Mouse (Mus musculus): ENCODE data around the gene Mylk3. TPM values are rescaled to one million over a fixed set of nuclear protein-coding genes. Genes with fewer than 3 reads are reported as not detected.
A peak's percentile ranks its signal among the peaks of the same experiment; 100 is the strongest.

Mylk3 gene
- total RNA-seq, 1 experiment from 2014 or later, result 3.8 TPM

- peak in 1 of 2 experiments; percentile 9; a peak in 1 of 4 replicates for ATAC-seq (replicated peaks in 1 of 2; ENCODE audit: insufficient read depth in 1 of 2, low FRiP score in 2 of 2, low TSS enrichment in 1 of 2, low read depth in 1 of 2, poor library complexity in 2 of 2, severe bottlenecking in 2 of 2)
Observed at GRCm38 (mm10) chr8:85395681-85396431, 9.7 kb upstream of the Mylk3 start.

DNA sequence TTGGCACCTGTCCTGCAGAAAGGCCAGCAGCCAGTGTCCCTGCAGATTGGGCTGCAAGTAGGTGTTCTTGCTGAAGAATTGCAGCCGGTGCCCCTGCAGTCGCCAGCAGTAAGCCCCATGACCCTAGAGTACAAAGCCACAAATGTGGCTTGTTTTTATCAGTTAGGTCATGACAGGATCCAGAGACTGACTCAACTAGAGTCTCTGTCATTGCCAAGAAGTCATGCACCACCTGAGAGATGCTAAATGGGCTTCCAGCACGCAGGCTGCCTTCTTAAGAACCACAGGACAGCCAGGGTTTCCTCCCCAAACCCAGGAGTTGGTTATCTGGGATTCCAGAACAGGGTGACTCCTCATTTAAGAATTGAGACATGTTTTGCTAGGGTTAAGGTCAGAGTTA lies 8.9 kb upstream of the Mylk3 start:
- ATAC-seq (replicated peaks in 1 of 2; ENCODE audit: insufficient read depth in 1 of 2, low FRiP score in 2 of 2, low TSS enrichment in 1 of 2, low read depth in 1 of 2, poor library complexity in 2 of 2, severe bottlenecking in 2 of 2), result no peak

- no peak for ATAC-seq (replicated peaks in 1 of 2; ENCODE audit: insufficient read depth in 1 of 2, low FRiP score in 2 of 2, low TSS enrichment in 1 of 2, low read depth in 1 of 2, poor library complexity in 2 of 2, severe bottlenecking in 2 of 2)
Observed at GRCm38 (mm10) chr8:85393199-85393598, 7.1 kb upstream of the Mylk3 start.

DNA sequence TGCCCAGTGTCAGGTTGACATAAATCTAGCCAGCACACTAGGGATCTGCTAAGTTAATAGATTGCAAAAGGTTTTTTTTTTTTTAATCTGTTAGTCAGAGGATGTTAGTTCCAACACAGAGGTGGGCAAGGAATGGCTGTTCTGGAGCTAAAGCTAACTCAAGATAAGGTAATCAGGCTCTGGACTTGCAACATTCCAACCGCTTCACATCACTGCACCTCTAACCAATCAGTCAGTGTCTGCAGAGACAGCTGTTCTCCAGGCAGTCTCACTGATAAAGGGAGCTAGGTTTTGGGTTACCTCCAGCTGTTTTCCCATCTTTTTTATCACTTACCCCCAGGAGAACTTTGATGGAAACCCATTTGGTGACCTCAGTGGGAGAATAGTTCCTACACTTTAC lies 5.3 kb upstream of the Mylk3 start:
- ATAC-seq (replicated peaks in 1 of 2; ENCODE audit: insufficient read depth in 1 of 2, low FRiP score in 2 of 2, low TSS enrichment in 1 of 2, low read depth in 1 of 2, poor library complexity in 2 of 2, severe bottlenecking in 2 of 2), result no peak

GRCm38 (mm10) chr8:85381926-85382325 lies 4.2 kb downstream of the Mylk3 start:
- ATAC-seq (replicated peaks in 1 of 2; ENCODE audit: insufficient read depth in 1 of 2, low FRiP score in 2 of 2, low TSS enrichment in 1 of 2, low read depth in 1 of 2, poor library complexity in 2 of 2, severe bottlenecking in 2 of 2), result no peak

GRCm38 (mm10) chr8:85380824-85381209 lies 5.3 kb downstream of the Mylk3 start:
- peak; percentile 51 to 67 for ATAC-seq (replicated peaks in 1 of 2; ENCODE audit: insufficient read depth in 1 of 2, low FRiP score in 2 of 2, low TSS enrichment in 1 of 2, low read depth in 1 of 2, poor library complexity in 2 of 2, severe bottlenecking in 2 of 2)

DNA sequence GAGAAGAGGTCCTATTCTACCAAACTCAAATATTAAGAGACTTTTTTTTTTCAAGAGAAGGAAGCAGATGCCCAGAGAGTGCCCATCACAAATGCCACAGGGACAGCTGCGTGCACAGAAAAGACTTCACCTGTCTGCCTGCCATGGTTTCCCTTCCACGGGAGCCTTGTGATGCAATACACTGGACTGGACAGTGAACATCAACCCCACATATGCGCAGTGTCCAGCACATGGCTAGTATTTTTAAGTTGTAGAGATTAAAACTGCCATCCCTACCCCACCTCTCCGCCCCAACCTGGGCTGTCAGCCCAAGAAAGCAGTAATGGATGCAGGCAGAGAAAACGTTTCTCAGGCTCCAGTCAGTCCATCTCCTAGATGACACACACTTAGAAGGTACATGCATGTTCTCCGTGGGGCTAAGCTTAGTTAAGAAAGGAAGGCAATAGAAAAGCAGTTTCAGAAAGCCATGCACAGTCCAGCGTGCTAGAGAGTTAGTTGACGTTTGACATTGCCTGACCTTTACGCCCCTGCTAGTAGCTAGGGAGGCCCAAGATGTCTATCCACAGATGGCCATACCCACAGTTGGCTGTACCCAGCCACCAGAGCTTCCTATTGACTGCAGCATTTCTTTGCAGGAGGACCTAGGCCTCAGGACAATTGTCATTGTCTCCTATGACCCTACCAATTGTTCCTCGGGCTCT lies 5.9 kb downstream of the Mylk3 start:
- ATAC-seq (replicated peaks in 1 of 2; ENCODE audit: insufficient read depth in 1 of 2, low FRiP score in 2 of 2, low TSS enrichment in 1 of 2, low read depth in 1 of 2, poor library complexity in 2 of 2, severe bottlenecking in 2 of 2), result no peak

- ATAC-seq (replicated peaks in 1 of 2; ENCODE audit: insufficient read depth in 1 of 2, low FRiP score in 2 of 2, low TSS enrichment in 1 of 2, low read depth in 1 of 2, poor library complexity in 2 of 2, severe bottlenecking in 2 of 2), result peak; percentile 79 to 80
Observed at GRCm38 (mm10) chr8:85379142-85379781, 6.9 kb downstream of the Mylk3 start.

- ATAC-seq (replicated peaks in 1 of 2; ENCODE audit: insufficient read depth in 1 of 2, low FRiP score in 2 of 2, low TSS enrichment in 1 of 2, low read depth in 1 of 2, poor library complexity in 2 of 2, severe bottlenecking in 2 of 2), result no peak
Observed at GRCm38 (mm10) chr8:85376516-85376915, 9.6 kb downstream of the Mylk3 start.

DNA sequence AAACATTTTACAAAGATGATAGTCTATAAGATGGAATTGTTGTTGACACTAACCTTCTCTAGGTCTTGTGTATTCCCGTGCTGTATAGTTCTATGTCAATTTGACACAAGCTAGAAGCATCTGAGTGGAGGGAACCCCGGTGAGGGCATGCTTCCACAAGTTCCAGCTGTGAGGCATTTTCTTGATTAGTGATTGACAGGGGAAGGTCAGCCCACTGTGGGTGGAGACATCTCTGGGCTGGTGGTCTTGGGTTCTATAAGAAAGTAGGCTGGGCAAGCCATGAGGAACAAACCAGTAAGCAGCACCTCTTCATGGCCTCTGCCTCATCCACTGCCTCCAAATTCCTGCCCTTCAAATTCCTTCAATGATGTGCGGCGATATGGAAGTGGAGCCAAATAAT lies 11.9 kb downstream of the Mylk3 start:
- ATAC-seq (replicated peaks in 1 of 2; ENCODE audit: insufficient read depth in 1 of 2, low FRiP score in 2 of 2, low TSS enrichment in 1 of 2, low read depth in 1 of 2, poor library complexity in 2 of 2, severe bottlenecking in 2 of 2), result no peak

GRCm38 (mm10) chr8:85373435-85374039 lies 12.6 kb downstream of the Mylk3 start:
- ATAC-seq (replicated peaks in 1 of 2; ENCODE audit: insufficient read depth in 1 of 2, low FRiP score in 2 of 2, low TSS enrichment in 1 of 2, low read depth in 1 of 2, poor library complexity in 2 of 2, severe bottlenecking in 2 of 2), result no peak

- no peak for ATAC-seq (replicated peaks in 1 of 2; ENCODE audit: insufficient read depth in 1 of 2, low FRiP score in 2 of 2, low TSS enrichment in 1 of 2, low read depth in 1 of 2, poor library complexity in 2 of 2, severe bottlenecking in 2 of 2)
Observed at GRCm38 (mm10) chr8:85372465-85372839, 13.7 kb downstream of the Mylk3 start.

DNA sequence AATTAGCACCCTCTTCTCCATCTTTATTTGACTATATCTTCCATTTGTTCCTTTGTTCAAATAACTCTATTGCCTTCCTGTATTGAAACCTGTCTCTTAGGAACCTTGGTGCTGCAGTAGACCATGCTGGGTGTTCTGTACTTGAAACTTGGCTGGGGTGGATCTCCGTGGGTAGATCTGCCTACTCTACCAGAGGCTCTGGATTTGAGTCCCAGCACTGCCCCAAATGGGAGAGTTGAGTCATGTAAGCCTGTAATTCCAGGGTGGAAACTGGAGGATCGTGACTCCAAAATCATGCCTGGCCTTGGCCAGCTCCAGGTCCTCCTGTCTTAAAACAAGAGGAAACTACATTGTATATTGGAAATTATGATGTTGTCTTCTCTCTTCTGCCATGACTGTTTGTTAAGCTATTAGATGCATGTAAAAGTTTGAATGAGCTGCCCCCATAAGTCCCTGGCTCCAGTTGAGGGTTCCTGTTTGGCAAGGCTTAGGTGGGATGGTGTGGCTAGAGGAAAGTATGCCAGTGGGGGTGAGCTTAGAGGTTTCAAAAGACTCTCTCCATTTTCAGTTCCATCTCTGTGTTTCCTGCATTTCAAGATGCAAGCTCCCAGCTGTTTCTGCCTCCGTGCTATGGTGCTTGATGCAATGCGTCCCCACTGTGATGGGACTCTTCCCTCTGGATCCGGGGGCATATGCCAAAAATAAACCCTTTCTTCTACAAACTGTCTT lies 14.2 kb downstream of the Mylk3 start:
- no peak for ATAC-seq (replicated peaks in 1 of 2; ENCODE audit: insufficient read depth in 1 of 2, low FRiP score in 2 of 2, low TSS enrichment in 1 of 2, low read depth in 1 of 2, poor library complexity in 2 of 2, severe bottlenecking in 2 of 2)

- ATAC-seq (replicated peaks in 1 of 2; ENCODE audit: insufficient read depth in 1 of 2, low FRiP score in 2 of 2, low TSS enrichment in 1 of 2, low read depth in 1 of 2, poor library complexity in 2 of 2, severe bottlenecking in 2 of 2), result no peak
Observed at GRCm38 (mm10) chr8:85365176-85365575, 21.0 kb downstream of the Mylk3 start.

- no peak for ATAC-seq (replicated peaks in 1 of 2; ENCODE audit: insufficient read depth in 1 of 2, low FRiP score in 2 of 2, low TSS enrichment in 1 of 2, low read depth in 1 of 2, poor library complexity in 2 of 2, severe bottlenecking in 2 of 2)
Observed at GRCm38 (mm10) chr8:85364628-85365027, 21.5 kb downstream of the Mylk3 start.

DNA sequence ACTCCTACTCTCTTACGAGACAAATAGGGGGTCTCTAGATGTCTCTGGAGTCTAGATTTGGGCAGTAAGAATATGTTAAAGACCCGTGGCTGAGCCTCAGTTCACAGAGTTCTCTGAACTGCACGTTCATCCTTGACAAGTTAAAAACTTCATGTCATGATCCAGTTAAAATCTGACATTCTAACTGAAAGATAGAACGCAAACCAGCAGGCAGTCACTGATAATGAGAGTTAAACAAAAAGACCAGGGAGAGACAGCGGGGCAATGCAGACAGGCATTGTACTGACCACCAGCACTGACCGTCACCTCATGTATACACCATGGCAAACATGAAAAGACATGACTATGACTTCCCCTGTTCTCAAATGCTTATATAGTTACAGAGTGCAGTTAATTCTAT lies 22.7 kb downstream of the Mylk3 start:
- ATAC-seq (replicated peaks in 1 of 2; ENCODE audit: insufficient read depth in 1 of 2, low FRiP score in 2 of 2, low TSS enrichment in 1 of 2, low read depth in 1 of 2, poor library complexity in 2 of 2, severe bottlenecking in 2 of 2), result no peak

- no peak for ATAC-seq (replicated peaks in 1 of 2; ENCODE audit: insufficient read depth in 1 of 2, low FRiP score in 2 of 2, low TSS enrichment in 1 of 2, low read depth in 1 of 2, poor library complexity in 2 of 2, severe bottlenecking in 2 of 2)
Observed at GRCm38 (mm10) chr8:85362211-85362610, 23.9 kb downstream of the Mylk3 start.

Data from hematopoietic stem cell, adult 5-6 weeks (primary cell).